Mouse (Mus musculus): Measurements from ENCODE around the gene Map3k6. TPM values are rescaled to one million over a fixed set of nuclear protein-coding genes. Genes with fewer than 3 reads are reported as not detected.
A peak's percentile ranks its signal among the peaks of the same experiment; 100 is the strongest.

Gene Map3k6
- polyA plus RNA-seq, 1 experiment, result 4.6 TPM

DNA sequence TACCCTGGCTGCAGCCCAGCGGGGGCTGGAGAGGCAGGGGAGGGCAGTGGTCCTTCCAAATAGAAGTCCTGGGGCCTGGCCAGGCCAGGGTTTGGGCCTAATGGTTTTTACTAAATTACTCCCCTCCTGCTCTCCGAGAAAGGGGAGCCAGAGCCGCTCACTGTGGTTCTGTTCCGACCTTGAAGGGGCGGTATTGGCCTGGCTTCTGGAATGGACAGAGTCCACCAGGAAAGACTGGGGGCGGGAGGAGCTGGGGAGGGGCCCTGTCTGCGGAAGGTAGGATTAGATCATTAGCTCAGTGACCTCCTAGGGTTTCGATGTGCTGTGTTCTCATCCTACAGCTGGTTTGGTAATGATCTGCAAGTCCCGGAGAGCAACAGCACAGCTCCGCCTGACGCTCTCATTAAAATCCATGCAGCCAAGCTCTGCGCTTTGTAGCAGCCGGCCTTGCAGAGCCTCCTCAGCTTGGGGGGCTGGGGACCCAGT, 42.8 kb upstream of the Map3k6 start:
- H3K79me2 ChIP-seq (ENCODE audit: control insufficient read depth, insufficient read depth), result no peaks in the 10 kb centered on the region
- H3K36me3 ChIP-seq (ENCODE audit: control insufficient read depth, insufficient read depth), result peaks cover 21% of the 10 kb centered on the region
- H3ac ChIP-seq (ENCODE audit: control insufficient read depth, insufficient read length), result no peak overlapping the region
- H3K4me3 ChIP-seq, result no peak overlapping the region
- TF ChIP-seq USF1 (IDR thresholded peaks at IDR 0.05; ENCODE audit: low read depth) (no peak), REST (IDR thresholded peaks at IDR 0.05; ENCODE audit: insufficient read depth, insufficient read length) (no peak), MAX (IDR thresholded peaks at IDR 0.05; ENCODE audit: low read depth) (no peak), SRF (IDR thresholded peaks at IDR 0.05; ENCODE audit: control insufficient read depth, insufficient read length, low read depth) (no peak), E2F4 (IDR thresholded peaks at IDR 0.05; ENCODE audit: insufficient read depth) (no peak), CEBPB (IDR thresholded peaks at IDR 0.05; ENCODE audit: insufficient read depth, poor library complexity, severe bottlenecking) (no peak), MYOG (IDR thresholded peaks at IDR 0.05; ENCODE audit: control insufficient read depth in 1 of 3, insufficient read depth in 1 of 3, insufficient read length in 2 of 3, low read depth in 2 of 3) (no peak), TCF3 (IDR thresholded peaks at IDR 0.05; ENCODE audit: insufficient read length, low read depth) (no peak), MYOD1 (IDR thresholded peaks at IDR 0.05; ENCODE audit: control insufficient read depth in 1 of 3, insufficient read length in 2 of 3, low read depth in 2 of 3) (no peak), POLR2A (IDR thresholded peaks at IDR 0.05; ENCODE audit: insufficient read length, low read depth) (no peak), POLR2AphosphoS2 (IDR thresholded peaks at IDR 0.05; ENCODE audit: insufficient read length, low read depth) (no peak), TCF12 (IDR thresholded peaks at IDR 0.05; ENCODE audit: insufficient read depth, poor library complexity, severe bottlenecking) (no peak)
- H3K27me3 ChIP-seq (ENCODE audit: control insufficient read depth, insufficient read depth, insufficient read length), result no peaks in the 10 kb centered on the region
- no peak overlapping the region for H3K4me2 ChIP-seq (ENCODE audit: low read depth)

DNA sequence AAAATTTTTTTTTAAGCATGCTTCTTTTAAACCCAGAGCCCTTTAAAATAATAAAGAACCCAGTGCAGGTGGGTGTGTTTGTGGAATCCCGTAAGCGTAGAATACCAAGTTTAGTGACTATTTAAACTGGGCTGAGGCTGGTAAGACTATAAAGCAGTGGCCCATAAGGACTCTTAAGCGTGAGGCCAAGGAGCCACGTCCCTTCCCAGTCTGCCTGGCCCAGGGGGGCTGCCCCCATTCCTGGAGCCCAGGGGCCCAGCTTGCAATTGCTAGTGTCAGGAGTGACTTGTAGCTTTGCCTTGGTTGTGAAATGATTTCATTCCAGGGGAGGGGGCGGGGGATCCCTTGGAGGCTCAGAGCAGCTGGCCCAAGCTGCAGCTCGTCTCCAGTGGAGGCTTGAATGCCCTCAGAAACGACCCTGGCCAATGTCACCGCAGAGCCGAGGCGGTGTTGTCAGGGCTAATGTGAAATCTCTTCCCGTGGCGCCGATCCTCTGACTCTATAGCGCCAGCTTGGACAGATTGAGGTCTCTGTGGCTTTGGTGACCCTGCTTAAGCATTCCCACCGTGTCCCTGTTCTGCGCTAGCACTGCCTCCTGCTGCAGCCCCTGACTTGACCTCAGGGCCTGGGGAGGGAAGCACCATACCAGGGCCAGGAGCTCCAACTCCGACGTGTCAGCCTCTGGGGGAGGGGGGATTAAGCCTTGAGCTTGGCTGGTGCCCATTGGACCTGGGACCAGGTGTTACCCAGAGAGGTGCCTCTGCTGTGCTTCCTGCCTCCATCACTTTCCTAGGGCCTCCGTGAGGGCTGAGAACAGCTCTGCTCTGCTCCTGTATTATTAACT, 42.1 kb upstream of the Map3k6 start:
- H3K4me3 ChIP-seq, result no peak overlapping the region
- no peak overlapping the region for H3K4me2 ChIP-seq (ENCODE audit: low read depth)
- peaks cover 14% of the 10 kb centered on the region for H3K36me3 ChIP-seq (ENCODE audit: control insufficient read depth, insufficient read depth)
- H3K79me2 ChIP-seq (ENCODE audit: control insufficient read depth, insufficient read depth), result no peaks in the 10 kb centered on the region
- H3ac ChIP-seq (ENCODE audit: control insufficient read depth, insufficient read length), result no peak overlapping the region
- no peaks in the 10 kb centered on the region for H3K27me3 ChIP-seq (ENCODE audit: control insufficient read depth, insufficient read depth, insufficient read length)
- TF ChIP-seq MYOG (IDR thresholded peaks at IDR 0.05; ENCODE audit: control insufficient read depth in 1 of 3, insufficient read depth in 1 of 3, insufficient read length in 2 of 3, low read depth in 2 of 3), result peak in 1 of 3 experiments; percentile 3
- no peak for TF ChIP-seq TCF12 (IDR thresholded peaks at IDR 0.05; ENCODE audit: insufficient read depth, poor library complexity, severe bottlenecking)

DNA sequence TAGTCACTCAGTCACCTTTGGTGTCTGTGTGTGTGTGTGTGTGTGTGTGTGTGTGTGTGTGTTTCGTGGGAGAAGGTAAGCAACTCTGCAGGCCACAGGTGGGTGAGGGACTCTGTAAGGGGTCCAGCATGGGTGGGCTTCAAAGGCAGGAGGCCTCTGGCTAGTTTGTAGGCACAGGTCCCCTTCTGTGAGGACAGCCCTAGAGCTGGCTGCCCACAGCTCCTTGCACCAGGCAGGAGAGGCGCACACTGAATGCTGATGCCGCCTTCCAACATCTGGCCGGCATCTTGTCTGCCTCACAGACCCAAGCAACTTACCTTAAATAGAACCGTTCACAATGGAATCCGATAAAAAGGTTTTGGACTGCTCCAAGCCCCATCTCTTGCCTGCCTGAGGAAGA, 40.9 kb upstream of the Map3k6 start:
- TF ChIP-seq SRF (IDR thresholded peaks at IDR 0.05; ENCODE audit: control insufficient read depth, insufficient read length, low read depth) (no peak), POLR2A (IDR thresholded peaks at IDR 0.05; ENCODE audit: insufficient read length, low read depth) (peak; percentile 21), CEBPB (IDR thresholded peaks at IDR 0.05; ENCODE audit: insufficient read depth, poor library complexity, severe bottlenecking) (no peak), USF1 (IDR thresholded peaks at IDR 0.05; ENCODE audit: low read depth) (no peak), TCF3 (IDR thresholded peaks at IDR 0.05; ENCODE audit: insufficient read length, low read depth) (no peak), E2F4 (IDR thresholded peaks at IDR 0.05; ENCODE audit: insufficient read depth) (no peak), TCF12 (IDR thresholded peaks at IDR 0.05; ENCODE audit: insufficient read depth, poor library complexity, severe bottlenecking) (no peak), MYOG (IDR thresholded peaks at IDR 0.05; ENCODE audit: control insufficient read depth in 1 of 3, insufficient read depth in 1 of 3, insufficient read length in 2 of 3, low read depth in 2 of 3) (no peak), MAX (IDR thresholded peaks at IDR 0.05; ENCODE audit: low read depth) (no peak), POLR2AphosphoS2 (IDR thresholded peaks at IDR 0.05; ENCODE audit: insufficient read length, low read depth) (peak; percentile 16)
- H3K79me2 ChIP-seq (ENCODE audit: control insufficient read depth, insufficient read depth), result no peaks in the 10 kb centered on the region
- no peak overlapping the region for H3K4me2 ChIP-seq (ENCODE audit: low read depth)

DNA sequence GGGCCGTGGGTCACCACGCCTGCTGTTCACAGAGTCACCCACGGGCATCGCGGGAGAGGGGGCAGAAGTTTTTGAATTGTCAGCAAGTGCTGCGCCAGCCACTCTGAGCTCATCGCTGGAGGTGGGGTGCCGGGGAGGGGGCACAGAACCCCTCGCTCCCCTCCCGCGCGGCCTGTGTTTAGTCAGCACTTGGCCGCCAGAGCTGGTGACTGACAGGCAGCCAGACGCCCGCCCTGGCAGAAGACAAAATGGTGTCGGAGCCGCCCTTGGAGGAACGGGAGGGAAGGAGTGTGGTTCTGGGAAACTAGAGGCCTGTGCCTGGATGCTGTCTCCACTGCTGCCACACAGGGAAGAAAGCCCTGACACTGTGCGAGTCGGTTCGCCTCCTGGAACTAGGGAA, 40.3 kb upstream of the Map3k6 start:
- Histone ChIP-seq H3K79me2 (ENCODE audit: control insufficient read depth, insufficient read depth) (no peaks in the 10 kb centered on the region), H3K4me2 (ENCODE audit: low read depth) (no peak overlapping the region), H3K4me3 (no peak overlapping the region), H3K36me3 (ENCODE audit: control insufficient read depth, insufficient read depth) (peaks cover 7% of the 10 kb centered on the region), H3K27me3 (ENCODE audit: control insufficient read depth, insufficient read depth, insufficient read length) (no peaks in the 10 kb centered on the region), H3ac (ENCODE audit: control insufficient read depth, insufficient read length) (no peak overlapping the region)
- TF ChIP-seq POLR2A (IDR thresholded peaks at IDR 0.05; ENCODE audit: insufficient read length, low read depth) (no peak), MAX (IDR thresholded peaks at IDR 0.05; ENCODE audit: low read depth) (no peak), POLR2AphosphoS2 (IDR thresholded peaks at IDR 0.05; ENCODE audit: insufficient read length, low read depth) (no peak), CEBPB (IDR thresholded peaks at IDR 0.05; ENCODE audit: insufficient read depth, poor library complexity, severe bottlenecking) (no peak), TCF12 (IDR thresholded peaks at IDR 0.05; ENCODE audit: insufficient read depth, poor library complexity, severe bottlenecking) (no peak)

More for the DNA sequence above, 40.9 kb upstream of the Map3k6 start:
- Histone ChIP-seq H3K27me3 (ENCODE audit: control insufficient read depth, insufficient read depth, insufficient read length) (no peaks in the 10 kb centered on the region), H3ac (ENCODE audit: control insufficient read depth, insufficient read length) (no peak overlapping the region), H3K36me3 (ENCODE audit: control insufficient read depth, insufficient read depth) (peaks cover 7% of the 10 kb centered on the region), H3K4me3 (no peak overlapping the region)
